Mouse (Mus musculus): ENCODE measurements around the gene Polg2. TPM values are rescaled to one million over a fixed set of nuclear protein-coding genes. Genes with fewer than 3 reads are reported as not detected.
"Not testable (repeated sequence)": the region's sequence is repeated elsewhere in the genome, so short reads cannot be mapped to it uniquely, and the experiment has no call there.

Polg2 gene
- total RNA-seq (2022) = 1 to 10 TPM; 2.3 to 3.5 (median 3.0) TPM

GRCm38 (mm10) chr11:106779388-106780088 is at the start of gene Polg2:
Gene Polg2, minus strand, starts transcription at chr11:106779537.
- DNase-seq (ENCODE audit: low spot score in 2 of 2) = peak; percentile 79 to 88

- no peak for DNase-seq (ENCODE audit: low spot score in 2 of 2)
Observed at GRCm38 (mm10) chr11:106828079-106828478, 48.7 kb upstream of the Polg2 start.

GRCm38 (mm10) chr11:106824403-106824802 is 45.1 kb upstream of the Polg2 start:
- DNase-seq (ENCODE audit: low spot score in 2 of 2) = no peak

GRCm38 (mm10) chr11:106823741-106824140 is 44.4 kb upstream of the Polg2 start:
- no peak for DNase-seq (ENCODE audit: low spot score in 2 of 2)

GRCm38 (mm10) chr11:106822911-106823310 is 43.6 kb upstream of the Polg2 start:
- DNase-seq (ENCODE audit: low spot score in 2 of 2) = no peak

GRCm38 (mm10) chr11:106822491-106822890 is 43.2 kb upstream of the Polg2 start:
- no peak for DNase-seq (ENCODE audit: low spot score in 2 of 2)

- no peak for DNase-seq (ENCODE audit: low spot score in 2 of 2)
Observed at GRCm38 (mm10) chr11:106821397-106821796, 42.1 kb upstream of the Polg2 start.

GRCm38 (mm10) chr11:106820972-106821371 is 41.6 kb upstream of the Polg2 start:
- peak; percentile 12 to 37 for DNase-seq (ENCODE audit: low spot score in 2 of 2)

GRCm38 (mm10) chr11:106820252-106820651 is 40.9 kb upstream of the Polg2 start:
- DNase-seq (ENCODE audit: low spot score in 2 of 2) = no peak

- DNase-seq (ENCODE audit: low spot score in 2 of 2) = no peak
Observed at GRCm38 (mm10) chr11:106819595-106819994, 40.3 kb upstream of the Polg2 start.

- DNase-seq (ENCODE audit: low spot score in 2 of 2) = no peak
Observed at GRCm38 (mm10) chr11:106818341-106818740, 39.0 kb upstream of the Polg2 start.

GRCm38 (mm10) chr11:106817808-106818207 is 38.5 kb upstream of the Polg2 start:
- DNase-seq (ENCODE audit: low spot score in 2 of 2) = no peak

GRCm38 (mm10) chr11:106817156-106817555 is 37.8 kb upstream of the Polg2 start:
- DNase-seq (ENCODE audit: low spot score in 2 of 2) = no peak

GRCm38 (mm10) chr11:106816316-106816715 is 37.0 kb upstream of the Polg2 start:
- no peak for DNase-seq (ENCODE audit: low spot score in 2 of 2)

- DNase-seq (ENCODE audit: low spot score in 2 of 2) = no peak
Observed at GRCm38 (mm10) chr11:106815761-106816160, 36.4 kb upstream of the Polg2 start.

GRCm38 (mm10) chr11:106815331-106815730 is 36.0 kb upstream of the Polg2 start:
- DNase-seq (ENCODE audit: low spot score in 2 of 2) = no peak

GRCm38 (mm10) chr11:106814601-106815320 is 35.4 kb upstream of the Polg2 start:
- DNase-seq (ENCODE audit: low spot score in 2 of 2) = no peak

- no peak for DNase-seq (ENCODE audit: low spot score in 2 of 2)
Observed at GRCm38 (mm10) chr11:106812410-106813136, 33.2 kb upstream of the Polg2 start.

GRCm38 (mm10) chr11:106807442-106807841 is 28.1 kb upstream of the Polg2 start:
- not testable (repeated sequence) for DNase-seq (ENCODE audit: low spot score in 2 of 2)

- no peak for DNase-seq (ENCODE audit: low spot score in 2 of 2)
Observed at GRCm38 (mm10) chr11:106802069-106802627, 22.8 kb upstream of the Polg2 start.

- DNase-seq (ENCODE audit: low spot score in 2 of 2) = no peak
Observed at GRCm38 (mm10) chr11:106795679-106796078, 16.3 kb upstream of the Polg2 start.

GRCm38 (mm10) chr11:106793846-106794245 is 14.5 kb upstream of the Polg2 start:
- no peak for DNase-seq (ENCODE audit: low spot score in 2 of 2)

Data from gastrocnemius, adult 8-10 months (tissue).